Mouse (Mus musculus) heart, adult 2 months (tissue): ENCODE measurements around the gene Map4.

ENCODE experiments used
- CTCF ChIP-seq: fragments of 200-600 bp; IDR thresholded peaks from 2 replicates; pipeline ENCODE4 v1.8.1; 2022; ENCODE audit warnings: antibody characterized with exemption, mild to moderate bottlenecking, moderate library complexity
- EP300 ChIP-seq: fragments of 200-500 bp; IDR thresholded peaks from 2 replicates; pipeline ENCODE4 v1.6.1; 2011; ENCODE audit warnings: low read depth, low read length, control low read depth; ENCODE audit not compliant: insufficient read depth
- POLR2A ChIP-seq: fragments of 200-500 bp; IDR thresholded peaks from 2 replicates; pipeline ENCODE4 v1.6.1; 2011; ENCODE audit warnings: mild to moderate bottlenecking, low read depth, low read length, control low read depth; ENCODE audit not compliant: insufficient read depth

- TF ChIP-seq CTCF (no peak), POLR2A (no peak), EP300 (no peak)
These were observed 23.3 kb upstream of the Map4 start for GRCm38 (mm10) chr9:109907774-109908465.
